Mouse (Mus musculus) thymus, postnatal 0 days (tissue): ENCODE results near the gene Bnc1. TPM values are rescaled to one million over a fixed set of nuclear protein-coding genes. Genes with fewer than 3 reads are reported as not detected.

Experiments
- DNase-seq: peaks from one replicate; pipeline ENCODE4 v3.0.0-alpha.2; 2015; ENCODE audit warnings: low spot score
- polyA plus RNA-seq: library from polyadenylated mRNA; unstranded; fragments of >200 nt; fragmentation: Nextera tagmentation; extraction: Ambion mirVana; gene quantifications from 2 replicates; pipeline ENCODE4 v1.2.1, GENCODE M21; 2015

Gene Bnc1
- 2.6 and 2.8 TPM in 2 replicates for polyA plus RNA-seq

GRCm38 (mm10) chr7:81992131-81993061, at the start of gene Bnc1:
TSS of gene Bnc1 (minus strand) at chr7:81992292.
- no peak for DNase-seq

GRCm38 (mm10) chr7:82033347-82033746, 41.3 kb upstream of the Bnc1 start:
- DNase-seq: no peak

- no peak for DNase-seq
These were observed 37.6 kb upstream of the Bnc1 start for GRCm38 (mm10) chr7:82029666-82030065.

- DNase-seq: no peak
These were observed 33.7 kb upstream of the Bnc1 start for GRCm38 (mm10) chr7:82025802-82026201.

GRCm38 (mm10) chr7:82023676-82024075, 31.6 kb upstream of the Bnc1 start:
- no peak for DNase-seq

- DNase-seq: no peak
These were observed 30.3 kb upstream of the Bnc1 start for GRCm38 (mm10) chr7:82022404-82022803.

GRCm38 (mm10) chr7:82018031-82018430, 25.9 kb upstream of the Bnc1 start:
- no peak for DNase-seq

- DNase-seq: no peak
These were observed 24.9 kb upstream of the Bnc1 start for GRCm38 (mm10) chr7:82016751-82017710.

GRCm38 (mm10) chr7:82012472-82012871, 20.4 kb upstream of the Bnc1 start:
- no peak for DNase-seq

GRCm38 (mm10) chr7:82011534-82012401, 19.7 kb upstream of the Bnc1 start:
- DNase-seq: no peak

- no peak for DNase-seq
These were observed 15.1 kb upstream of the Bnc1 start for GRCm38 (mm10) chr7:82007151-82007550.

GRCm38 (mm10) chr7:82004228-82004627, 12.1 kb upstream of the Bnc1 start:
- DNase-seq: no peak

GRCm38 (mm10) chr7:81999816-82000215, 7.7 kb upstream of the Bnc1 start:
- no peak for DNase-seq

- DNase-seq: no peak
These were observed 7.3 kb upstream of the Bnc1 start for GRCm38 (mm10) chr7:81999372-81999771.

- no peak for DNase-seq
These were observed 3.9 kb upstream of the Bnc1 start for GRCm38 (mm10) chr7:81995975-81996374.

- DNase-seq: no peak
These were observed 3.0 kb upstream of the Bnc1 start for GRCm38 (mm10) chr7:81995126-81995525.

GRCm38 (mm10) chr7:81993140-81993539, 1.0 kb upstream of the Bnc1 start:
- DNase-seq: no peak

- peak; percentile 12 for DNase-seq
These were observed 456 bp downstream of the Bnc1 start for GRCm38 (mm10) chr7:81991611-81992061.

GRCm38 (mm10) chr7:81991116-81991515, 976 bp downstream of the Bnc1 start:
- no peak for DNase-seq

GRCm38 (mm10) chr7:81983651-81984050, 8.4 kb downstream of the Bnc1 start:
- no peak for DNase-seq

- no peak for DNase-seq
These were observed 13.8 kb downstream of the Bnc1 start for GRCm38 (mm10) chr7:81978304-81978703.
